Comparison of ENCODE assay signal across 8 mouse cellular contexts in the genomic region with DNA sequence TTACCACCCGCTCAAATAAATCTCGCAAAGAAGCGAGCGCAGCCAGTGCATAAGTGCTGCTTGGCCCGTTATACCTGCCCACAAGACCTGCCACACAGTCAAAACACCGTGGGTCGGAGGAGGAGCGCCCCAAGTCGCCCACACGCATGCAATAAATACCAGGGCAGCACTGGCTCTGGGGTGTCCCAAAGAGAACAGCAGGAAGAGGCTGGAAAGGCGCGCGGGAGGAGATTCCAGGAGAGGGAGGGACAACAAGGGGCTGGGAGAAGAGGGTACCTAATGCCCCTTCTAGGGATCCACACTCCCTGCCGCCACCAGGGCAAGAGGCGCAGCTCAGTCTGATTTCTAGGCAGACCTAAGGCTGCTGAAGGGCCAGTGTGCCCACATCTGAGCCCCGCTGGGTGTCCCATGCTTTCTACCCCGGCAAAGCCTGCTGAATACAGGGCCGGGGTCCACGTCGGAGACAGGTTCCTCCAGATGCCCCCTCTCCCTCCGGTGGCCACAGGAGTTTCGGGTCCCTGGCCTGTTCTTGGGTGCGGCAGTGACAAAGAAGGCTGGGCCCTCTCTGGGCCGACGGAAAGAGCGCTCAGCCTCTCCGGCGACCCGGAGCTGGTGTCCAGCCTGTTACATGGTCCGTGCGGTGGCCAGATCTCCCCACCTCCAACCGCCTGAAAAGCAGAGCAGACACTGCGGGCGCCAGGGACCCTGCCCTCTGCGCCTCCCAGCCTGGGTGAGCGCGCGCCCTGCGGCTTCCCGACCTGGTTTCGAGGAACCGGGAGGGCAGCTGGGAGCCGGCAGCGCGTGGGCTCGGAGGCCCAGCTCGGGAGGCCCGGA. TPM values are rescaled to one million over a fixed set of nuclear protein-coding genes. Genes with fewer than 3 reads are reported as not detected.
A peak's percentile ranks its signal among the peaks of the same experiment; 100 is the strongest.
DNase-seq lines count a peak whose midpoint lies in the region; ATAC-seq and TF ChIP-seq lines count a peak whose summit lies in the region.

No protein-coding gene starts in this region.

- no peak overlapping the region for H3K9ac ChIP-seq in ES-E14 (ENCODE audit: insufficient read depth, low read depth, low read length, poor library complexity, severe bottlenecking)
- peak overlapping the region; percentile 71 for H3K9ac ChIP-seq in midbrain, embryonic 11.5 days (ENCODE audit: low read length)

- H3K4me1 ChIP-seq in ES-E14 (ENCODE audit: control insufficient read depth in 2 of 2, insufficient read depth in 2 of 2, low read length in 2 of 2, poor library complexity in 1 of 2): no peaks in the 10 kb centered on the region
- H3K4me1 ChIP-seq in hindbrain, embryonic 10.5 days (replicated peaks): peaks cover 90% of the 10 kb centered on the region
- H3K4me1 ChIP-seq in midbrain, embryonic 11.5 days (ENCODE audit: control insufficient read depth, insufficient read depth, low read length): peaks cover 50% of the 10 kb centered on the region

- peak; percentile 45 for DNase-seq in gastrocnemius, adult 2 months
- no peak for DNase-seq in gastrocnemius, postnatal 4 days (ENCODE audit: low spot score in 2 of 2)
- DNase-seq in ES-E14 (ENCODE audit: low read depth, low spot score): no peak
- DNase-seq in hindbrain, embryonic 10.5 days (ENCODE audit: low spot score): no peak
- DNase-seq in midbrain, embryonic 11.5 days (ENCODE audit: low spot score, missing footprints): peak; percentile 97
- no peak for DNase-seq in urinary bladder, adult 18-20 months (ENCODE audit: low spot score in 2 of 2)
- no peak for DNase-seq in lung, postnatal 10 days
- no peak for DNase-seq in layer of hippocampus, adult 18-20 months (ENCODE audit: low spot score in 2 of 2)

- no peaks in the 10 kb centered on the region for H3K36me3 ChIP-seq in ES-E14 (ENCODE audit: control insufficient read depth, insufficient read depth, low read length, poor library complexity, severe bottlenecking)
- H3K36me3 ChIP-seq in hindbrain, embryonic 10.5 days: peaks cover 9% of the 10 kb centered on the region; the same call in 1 of the 2 replicates
- no peaks in the 10 kb centered on the region for H3K36me3 ChIP-seq in midbrain, embryonic 11.5 days (ENCODE audit: control insufficient read depth, insufficient read depth, low read length)

- H3K27ac ChIP-seq in gastrocnemius, adult 2 months: peak overlapping the region; percentile 82
- no peak overlapping the region for H3K27ac ChIP-seq in ES-E14 (ENCODE audit: insufficient read depth, low read depth, low read length, poor library complexity, severe bottlenecking)
- peak overlapping the region; percentile 89 for H3K27ac ChIP-seq in hindbrain, embryonic 10.5 days
- H3K27ac ChIP-seq in midbrain, embryonic 11.5 days (ENCODE audit: low read depth, low read length): peak overlapping the region; percentile 84

- ATAC-seq in midbrain, embryonic 11.5 days (ENCODE audit: low FRiP score): peak; percentile 0

- no peak for TF ChIP-seq CTCF in gastrocnemius, adult 2 months (IDR thresholded peaks at IDR 0.05)

- intact Hi-C loops in gastrocnemius, adult 2 months (cut with DNase I): loop anchor here (5.0 to 10.0 kb wide), 2 partner anchors 48 to 240 kb away; no protein-coding TSS in a partner anchor

- H3K27me3 ChIP-seq in hindbrain, embryonic 10.5 days (ENCODE audit: insufficient read depth, poor library complexity, severe bottlenecking): peaks cover 99% of the 10 kb centered on the region
- H3K27me3 ChIP-seq in midbrain, embryonic 11.5 days (ENCODE audit: control insufficient read depth, insufficient read depth, low read length): peaks cover 72% of the 10 kb centered on the region

- WGBS in hindbrain, embryonic 10.5 days: under 1% methylated on average over 48 of the region's 48 CpGs
- WGBS in midbrain, embryonic 11.5 days: under 1% methylated on average over 48 of the region's 48 CpGs

- peak overlapping the region; percentile 82 for H3K4me2 ChIP-seq in midbrain, embryonic 11.5 days

- no peaks in the 10 kb centered on the region for H3K9me3 ChIP-seq in ES-E14 (ENCODE audit: control insufficient read depth, insufficient read depth, low read depth, low read length)
- no peaks in the 10 kb centered on the region for H3K9me3 ChIP-seq in hindbrain, embryonic 10.5 days
- no peaks in the 10 kb centered on the region for H3K9me3 ChIP-seq in midbrain, embryonic 11.5 days (ENCODE audit: control insufficient read depth, low read length)

- in situ Hi-C loops in ES-E14 (cut with MboI; ENCODE audit: low sequenced_read_pairs in 2 of 2, unreplicated experiment in 2 of 2): loop anchor here in 1 of 2 experiments (10.0 to 25.0 kb wide), 2 partner anchors 720 to 828 kb away; no protein-coding TSS in a partner anchor

- peak overlapping the region; percentile 92 for H3K4me3 ChIP-seq in gastrocnemius, adult 2 months
- H3K4me3 ChIP-seq in ES-E14 (ENCODE audit: insufficient read depth in 1 of 2, low read depth in 1 of 2, low read length in 2 of 2, poor library complexity in 1 of 2, severe bottlenecking in 1 of 2): peak overlapping the region; percentile 32 to 42; a peak in 2 of 4 replicates
- H3K4me3 ChIP-seq in hindbrain, embryonic 10.5 days: peak overlapping the region; percentile 79
- H3K4me3 ChIP-seq in midbrain, embryonic 11.5 days (ENCODE audit: low read depth, low read length): peak overlapping the region; percentile 74

TF ChIP-seq in ES-E14, 5 proteins besides CTCF, POLR2A, EP300 and RAD21:
- TF ChIP-seq ZNF384 (IDR thresholded peaks at IDR 0.05; ENCODE audit: low read depth, low read length): no peak
- no peak for TF ChIP-seq HCFC1 (IDR thresholded peaks at IDR 0.05; ENCODE audit: borderline replicate concordance, insufficient read depth, low read length)
- no peak for TF ChIP-seq MAFK (IDR thresholded peaks at IDR 0.05; ENCODE audit: insufficient read depth, low read depth, low read length)
- no peak for TF ChIP-seq ZC3H11A (IDR thresholded peaks at IDR 0.05; ENCODE audit: borderline replicate concordance, low read depth, low read length)
- no peak for TF ChIP-seq CHD2 (IDR thresholded peaks at IDR 0.05; ENCODE audit: low read depth, low read length)

RNA-seq across cellular contexts. Expression of a gene that starts 0.7 kb away (rescaled TPM):
- 1 to 10 TPM; 7.2 to 7.7 TPM for total RNA-seq in gastrocnemius, adult 2 months (2021)
- total RNA-seq in gastrocnemius, postnatal 4 days (2021): 10 to 100 TPM; 45.8 to 50.1 TPM
- total RNA-seq in ES-E14 (2012; rRNA removed): 0.16 and 0.22 TPM in 2 replicates
- 5.7 and 7.4 TPM in 2 replicates for polyA plus RNA-seq in hindbrain, embryonic 10.5 days (2016; fragmentation: Nextera tagmentation; extraction: Ambion mirVana)
- polyA plus RNA-seq in midbrain, embryonic 11.5 days (2014; fragmentation: Nextera tagmentation; extraction: Ambion mirVana): 11.2 and 12.7 TPM in 2 replicates
- under 1 TPM; 0.47 to 0.68 TPM for total RNA-seq in layer of hippocampus, adult 18-20 months (2021)

Comparison
In these comparisons a context has a peak if more than half of its experiments do, and no peak if none do; other contexts are left out.
1. DNase-seq: peak in gastrocnemius, adult 2 months (single experiment) and midbrain, embryonic 11.5 days (single experiment); none in gastrocnemius, postnatal 4 days (0 of 2), ES-E14 (single experiment), hindbrain, embryonic 10.5 days (single experiment), urinary bladder, adult 18-20 months (0 of 2), lung, postnatal 10 days (single experiment) and layer of hippocampus, adult 18-20 months (0 of 2).
2. RNA of a gene that starts 0.7 kb away (total RNA-seq): 45.8 to 50.1 TPM in gastrocnemius, postnatal 4 days; 7.2 to 7.7 TPM in gastrocnemius, adult 2 months, 0.47 to 0.68 TPM in layer of hippocampus, adult 18-20 months and 0.16 to 0.22 TPM in ES-E14; every median in the first group is over 4 times any median in the second.
3. H3K4me3 ChIP-seq: peak in every context shown above with its lines; median percentile 92 in gastrocnemius, adult 2 months; 79 in hindbrain, embryonic 10.5 days; 74 in midbrain, embryonic 11.5 days; 37 in ES-E14.